Mouse (Mus musculus) G1E (cell line): Measurements from ENCODE around the gene Lsm14b. TPM values are rescaled to one million over a fixed set of nuclear protein-coding genes. Genes with fewer than 3 reads are reported as not detected.

Experiments
- ATAC-seq: 2 replicates; pipeline ENCODE4 v1.8.0; 2016; ENCODE audit warnings: mild to moderate bottlenecking; ENCODE audit not compliant: insufficient number of reproducible peaks, poor library complexity, low FRiP score, severe bottlenecking; ENCODE audit errors: extremely low read depth
- DNase-seq: peaks from one replicate; pipeline ENCODE4 v3.0.0; 2012; ENCODE audit warnings: low spot score
- H3K27me3 ChIP-seq: 2 replicates; pipeline ENCODE4 v1.6.1; 2012; ENCODE audit warnings: mild to moderate bottlenecking, low read length, inconsistent platforms; ENCODE audit not compliant: insufficient read depth
- H3K36me3 ChIP-seq: replicated peaks from 2 replicates; pipeline ENCODE3; 2012; ENCODE audit warnings: mild to moderate bottlenecking, inconsistent platforms
- H3K4me1 ChIP-seq: 2 replicates; pipeline ENCODE4 v1.6.1; 2012; ENCODE audit warnings: low read depth, low read length, inconsistent platforms, mixed read lengths; ENCODE audit not compliant: insufficient read depth
- H3K4me3 ChIP-seq: 2 replicates; pipeline ENCODE4 v1.5.1; 2012; ENCODE audit warnings: low read depth, mild to moderate bottlenecking, inconsistent platforms, low read length, moderate library complexity, mixed read lengths
- H3K9me3 ChIP-seq: replicated peaks from 2 replicates; pipeline ENCODE4 v1.6.1; 2012; ENCODE audit warnings: inconsistent platforms
- CTCF ChIP-seq: IDR thresholded peaks from 2 replicates; pipeline ENCODE4 v1.5.1; 2012; ENCODE audit warnings: low read depth, low read length, inconsistent platforms, mixed read lengths
- GATA1 ChIP-seq: IDR thresholded peaks from 2 replicates; pipeline ENCODE4 v1.6.1; 2012; ENCODE audit warnings: borderline replicate concordance, low read length, inconsistent platforms, mixed read lengths
- GATA2 ChIP-seq: IDR thresholded peaks from 2 replicates; pipeline ENCODE4 v1.6.1; 2012; ENCODE audit warnings: low read depth, low read length, inconsistent platforms, borderline replicate concordance
- POLR2AphosphoS5 ChIP-seq: IDR thresholded peaks from 2 replicates; pipeline ENCODE4 v1.6.1; 2012; ENCODE audit warnings: low read depth, low read length, inconsistent platforms; ENCODE audit not compliant: insufficient replicate concordance
- TAL1 ChIP-seq: conservative IDR thresholded peaks from 2 replicates; pipeline ENCODE4 v1.6.1; 2012; ENCODE audit warnings: low read depth, low read length, inconsistent platforms, mixed read lengths
- polyA plus RNA-seq: library from polyadenylated mRNA; stranded (reverse); fragments of >175 nt; gene quantifications from 2 replicates; pipeline ENCODE4 v1.2.3, GENCODE M21; 2012
- total RNA-seq, 2 experiments: library from RNA; stranded (forward) in 1 of 2; stranded (reverse) in 1 of 2; fragments of 200-1000 nt in 1 of 2; fragments of >200 nt in 1 of 2; fragmentation: Nextera tagmentation in 1 of 2; gene quantifications; 2 replicates each; pipeline ENCODE4 v1.2.3; 2014 to 2017

Lsm14b gene
- total and polyA plus RNA-seq, 3 experiments = 27.5 to 44.4 (median 41.1) TPM

- peaks cover 62% of the 10 kb centered on the region for H3K36me3 ChIP-seq
- ATAC-seq = no peak
- DNase-seq = no peak
- TF ChIP-seq GATA1 (no peak), GATA2 (no peak), TAL1 (no peak), CTCF (no peak), POLR2AphosphoS5 (no peak)
- H3K4me1 ChIP-seq = peaks cover 33% of the 10 kb centered on the region
- H3K4me3 ChIP-seq = no peak overlapping the region
- H3K9me3 ChIP-seq = no peaks in the 10 kb centered on the region
- H3K27me3 ChIP-seq = peaks cover 8% of the 10 kb centered on the region; the same call in 1 of the 2 replicates
Measured at GRCm38 (mm10) chr2:180047580-180047979, 22.8 kb downstream of the Lsm14b start.

DNA sequence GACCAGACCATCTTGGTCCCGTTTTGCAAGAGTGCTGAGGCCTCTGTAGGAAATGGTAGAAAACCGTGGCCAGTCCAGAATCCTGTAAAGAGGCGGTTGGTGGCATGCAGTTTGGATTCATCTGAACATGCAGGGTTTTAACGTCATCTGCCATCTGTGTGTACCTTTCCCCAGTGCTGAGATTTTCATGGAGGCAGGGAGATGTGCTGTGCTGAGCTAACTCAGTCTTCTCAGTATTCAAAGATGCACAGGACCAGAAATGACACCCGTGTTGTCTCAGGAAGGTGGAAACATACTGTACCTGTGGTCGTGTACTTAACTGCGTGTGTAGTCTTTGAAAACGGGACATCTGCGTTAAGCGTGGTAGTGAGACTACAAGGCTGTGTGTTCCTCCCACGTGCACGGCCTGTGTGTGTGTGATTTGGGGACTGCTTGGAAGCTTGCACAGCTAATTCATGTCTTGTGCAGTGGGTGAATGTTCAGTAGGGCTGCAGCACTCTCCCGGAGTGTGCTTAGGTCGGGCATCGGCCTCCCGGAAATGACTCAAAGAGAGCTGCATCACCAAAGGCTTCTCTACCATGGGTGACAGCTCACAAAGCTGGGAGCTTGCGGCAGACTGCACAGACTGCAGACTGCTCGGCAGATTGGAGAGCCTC lies 23.3 kb downstream of the Lsm14b start:
- Histone ChIP-seq H3K9me3 (no peaks in the 10 kb centered on the region), H3K27me3 (peaks cover 8% of the 10 kb centered on the region; the same call in 1 of the 2 replicates), H3K36me3 (peaks cover 68% of the 10 kb centered on the region), H3K4me3 (no peak overlapping the region), H3K4me1 (peaks cover 31% of the 10 kb centered on the region)
- ATAC-seq (no peak), DNase-seq (no peak)
- TF ChIP-seq TAL1 (no peak), CTCF (no peak), POLR2AphosphoS5 (no peak), GATA1 (no peak)

GRCm38 (mm10) chr2:180050986-180051385 lies 26.2 kb downstream of the Lsm14b start:
- H3K36me3 ChIP-seq = peaks cover 80% of the 10 kb centered on the region
- ATAC-seq (peak; percentile 75), DNase-seq (peak; percentile 75)
- H3K27me3 ChIP-seq = no peaks in the 10 kb centered on the region
- no peaks in the 10 kb centered on the region for H3K9me3 ChIP-seq
- no peak for TF ChIP-seq GATA2
- no peak for TF ChIP-seq GATA1
- TF ChIP-seq CTCF = peak; percentile 58
- H3K4me3 ChIP-seq = no peak overlapping the region
- H3K4me1 ChIP-seq = peaks cover 8% of the 10 kb centered on the region

- DNase-seq (no peak), ATAC-seq (no peak)
- Histone ChIP-seq H3K4me1 (peaks cover 8% of the 10 kb centered on the region), H3K9me3 (no peaks in the 10 kb centered on the region), H3K27me3 (no peaks in the 10 kb centered on the region), H3K4me3 (no peak overlapping the region), H3K36me3 (peaks cover 83% of the 10 kb centered on the region)
- TF ChIP-seq CTCF = peak; percentile 27; the same call in 1 of the 2 replicates
- no peak for TF ChIP-seq TAL1
Measured at GRCm38 (mm10) chr2:180051986-180052733, 27.4 kb downstream of the Lsm14b start.

DNA sequence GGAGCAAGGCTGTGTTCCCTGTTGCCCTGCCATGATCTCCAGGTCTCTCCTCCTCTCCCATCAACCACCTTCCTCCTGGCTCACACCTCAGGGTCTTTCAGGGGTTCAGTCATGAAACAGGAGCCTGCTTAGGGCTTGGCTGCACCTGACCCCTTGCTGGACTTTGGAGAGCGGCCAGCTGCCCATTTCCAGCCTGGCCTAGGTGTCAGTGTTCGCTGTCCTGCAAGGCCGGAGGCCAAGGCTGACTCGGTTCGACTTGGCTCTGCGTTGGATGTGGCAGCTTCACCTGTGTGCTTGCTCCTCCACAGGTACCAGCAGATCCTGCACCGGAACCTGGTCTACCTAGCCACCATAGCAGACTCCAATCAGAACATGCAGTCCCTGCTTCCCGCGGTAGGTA lies 28.2 kb downstream of the Lsm14b start:
- Histone ChIP-seq H3K36me3 (peaks cover 84% of the 10 kb centered on the region), H3K4me3 (no peak overlapping the region), H3K27me3 (no peaks in the 10 kb centered on the region), H3K4me1 (peaks cover 8% of the 10 kb centered on the region), H3K9me3 (no peaks in the 10 kb centered on the region)
- ATAC-seq = no peak
- no peak for DNase-seq
- TF ChIP-seq GATA1 (no peak), TAL1 (no peak), POLR2AphosphoS5 (no peak), GATA2 (no peak), CTCF (no peak)

GRCm38 (mm10) chr2:180063338-180064131 lies 38.7 kb downstream of the Lsm14b start:
- Histone ChIP-seq H3K36me3 (peaks cover 68% of the 10 kb centered on the region), H3K4me3 (no peak overlapping the region)
- ATAC-seq = no peak

More at GRCm38 (mm10) chr2:180063338-180064131, 38.7 kb downstream of the Lsm14b start:
- H3K9me3 ChIP-seq = no peaks in the 10 kb centered on the region
- TF ChIP-seq GATA1 = no peak
- TF ChIP-seq TAL1 = no peak
- TF ChIP-seq POLR2AphosphoS5 = no peak
- TF ChIP-seq GATA2 = no peak
- TF ChIP-seq CTCF = no peak
- DNase-seq = no peak
- H3K4me1 ChIP-seq = 0 out of 2 replicates have a peak, but pooled peaks cover 2% of the 10 kb centered on the region
- H3K27me3 ChIP-seq = no peaks in the 10 kb centered on the region; the same call in 1 of the 2 replicates
